Mouse (Mus musculus) kidney, embryonic 14.5 days (tissue): ENCODE results near the gene Scaf4. TPM values are rescaled to one million over a fixed set of nuclear protein-coding genes. Genes with fewer than 3 reads are reported as not detected.
"Not testable (repeated sequence)": the region's sequence is repeated elsewhere in the genome, so short reads cannot be mapped to it uniquely, and the experiment has no call there.

Experiments used
- ATAC-seq: fragments of 200-750 bp; cut with Nextera tagmentation; 2 replicates; pipeline ENCODE4 v1.8.0; 2017; ENCODE audit warnings: moderate number of reproducible peaks, mild to moderate bottlenecking, moderate TSS enrichment, moderate library complexity; ENCODE audit not compliant: low FRiP score, low TSS enrichment
- H3K27ac ChIP-seq: fragments of 300-500 bp; sonication (generic); 2 replicates; pipeline ENCODE4 v1.5.1; 2014; ENCODE audit warnings: low read depth, mild to moderate bottlenecking, low read length, moderate library complexity, mixed read lengths
- H3K27me3 ChIP-seq: fragments of 300-500 bp; sonication (generic); 2 replicates; pipeline ENCODE4 v1.6.1; 2014; ENCODE audit warnings: mild to moderate bottlenecking, low read length; ENCODE audit not compliant: control insufficient read depth, insufficient read depth
- H3K36me3 ChIP-seq: fragments of 300-500 bp; sonication (generic); 2 replicates; pipeline ENCODE4 v1.6.1; 2014; ENCODE audit warnings: low read length, mixed read lengths; ENCODE audit not compliant: control insufficient read depth, insufficient read depth
- H3K4me1 ChIP-seq: fragments of 300-500 bp; sonication (generic); 2 replicates; pipeline ENCODE4 v1.6.1; 2014; ENCODE audit warnings: low read length, mixed read lengths; ENCODE audit not compliant: control insufficient read depth, insufficient read depth
- H3K4me2 ChIP-seq: fragments of 300-500 bp; sonication (generic); replicated peaks from 2 replicates; pipeline ENCODE4 v1.6.1; 2014; ENCODE audit warnings: low read depth, mild to moderate bottlenecking, low read length
- H3K4me3 ChIP-seq: fragments of 300-500 bp; sonication (generic); 2 replicates; pipeline ENCODE4 v1.5.1; 2014; ENCODE audit warnings: mild to moderate bottlenecking, low read length
- H3K9ac ChIP-seq: fragments of 300-500 bp; sonication (generic); 2 replicates; pipeline ENCODE4 v1.6.1; 2014; ENCODE audit warnings: low read depth, mild to moderate bottlenecking, low read length, moderate library complexity
- H3K9me3 ChIP-seq: fragments of 300-500 bp; sonication (generic); 2 replicates; pipeline ENCODE4 v1.6.1; 2016; ENCODE audit warnings: low read length; ENCODE audit not compliant: control insufficient read depth
- WGBS: fragments of 180-500 bp; shearing (Covaris S2); extraction: QIAGEN DNeasy Blood & Tissue Kit; methylation state at CpG from one replicate; pipeline ENCODE4 v1.1.7; 2014; 5-methylcytosine and 5-hydroxymethylcytosine counted together
- polyA plus RNA-seq: library from polyadenylated mRNA; unstranded; fragments of >200 nt; fragmentation: Nextera tagmentation; extraction: Ambion mirVana; gene quantifications from 2 replicates; pipeline ENCODE4 v1.2.1, GENCODE M21; 2014

Gene Scaf4
- polyA plus RNA-seq, 1 experiment from 2014 or later, result 37.0 TPM

GRCm38 (mm10) chr16:90217926-90218325 is 66.4 kb downstream of the Scaf4 start:
- no peak overlapping the region for H3K9ac ChIP-seq
- H3K27me3 ChIP-seq, result no peaks in the 10 kb centered on the region
- 64% methylated on average over 4 of the region's 4 CpGs for WGBS
- H3K4me1 ChIP-seq, result peaks cover 7% of the 10 kb centered on the region
- H3K9me3 ChIP-seq, result no peaks in the 10 kb centered on the region
- H3K27ac ChIP-seq, result no peak overlapping the region
- H3K36me3 ChIP-seq, result no peaks in the 10 kb centered on the region
- H3K4me2 ChIP-seq, result no peak overlapping the region
- no peak for ATAC-seq
- no peak overlapping the region for H3K4me3 ChIP-seq

- H3K27me3 ChIP-seq, result no peaks in the 10 kb centered on the region
- H3K4me1 ChIP-seq, result peaks cover 4% of the 10 kb centered on the region
- no peaks in the 10 kb centered on the region for H3K36me3 ChIP-seq
- no peak overlapping the region for H3K9ac ChIP-seq
- no peak for ATAC-seq
- H3K4me3 ChIP-seq, result no peak overlapping the region
- H3K27ac ChIP-seq, result no peak overlapping the region
- no peak overlapping the region for H3K4me2 ChIP-seq
- no peaks in the 10 kb centered on the region for H3K9me3 ChIP-seq
- 63% methylated on average over 3 of the region's 3 CpGs for WGBS
Measured at GRCm38 (mm10) chr16:90217356-90217755, 66.9 kb downstream of the Scaf4 start.

GRCm38 (mm10) chr16:90216414-90216813 is 67.9 kb downstream of the Scaf4 start:
- no peak for ATAC-seq
- Histone ChIP-seq H3K36me3 (no peaks in the 10 kb centered on the region), H3K4me2 (no peak overlapping the region), H3K27ac (no peak overlapping the region), H3K4me3 (no peak overlapping the region), H3K9me3 (no peaks in the 10 kb centered on the region), H3K27me3 (no peaks in the 10 kb centered on the region), H3K9ac (no peak overlapping the region), H3K4me1 (no peaks in the 10 kb centered on the region)
- WGBS, result 89% methylated on average over 2 of the region's 2 CpGs

- H3K4me1 ChIP-seq, ATAC-seq, H3K9me3 ChIP-seq, H3K4me2 ChIP-seq, H3K36me3 ChIP-seq, H3K4me3 ChIP-seq, H3K27me3 ChIP-seq, H3K27ac ChIP-seq, H3K9ac ChIP-seq: not testable (repeated sequence)
- WGBS, result 87% methylated on average over 5 of the region's 5 CpGs
Measured at GRCm38 (mm10) chr16:90215879-90216278, 68.4 kb downstream of the Scaf4 start.

GRCm38 (mm10) chr16:90214731-90215565 is 69.4 kb downstream of the Scaf4 start:
- Histone ChIP-seq H3K4me1 (no peaks in the 10 kb centered on the region), H3K36me3 (no peaks in the 10 kb centered on the region), H3K27me3 (no peaks in the 10 kb centered on the region), H3K9ac (no peak overlapping the region), H3K4me3 (no peak overlapping the region), H3K4me2 (no peak overlapping the region), H3K9me3 (no peaks in the 10 kb centered on the region), H3K27ac (no peak overlapping the region)
- ATAC-seq, result no peak
- 92% methylated on average over 11 of the region's 11 CpGs for whole genome bisulfite sequencing

- no peaks in the 10 kb centered on the region for H3K27me3 ChIP-seq
- no peaks in the 10 kb centered on the region for H3K4me1 ChIP-seq
- H3K4me2 ChIP-seq, result no peak overlapping the region
- no peak overlapping the region for H3K4me3 ChIP-seq
- no peak for ATAC-seq
- 77% methylated on average over 12 of the region's 12 CpGs for WGBS
- H3K27ac ChIP-seq, result no peak overlapping the region
- H3K9me3 ChIP-seq, result no peaks in the 10 kb centered on the region
- H3K36me3 ChIP-seq, result no peaks in the 10 kb centered on the region
- no peak overlapping the region for H3K9ac ChIP-seq
Measured at GRCm38 (mm10) chr16:90213477-90214339, 70.6 kb downstream of the Scaf4 start.

- WGBS, result 84% methylated on average over 8 of the region's 8 CpGs
Measured at GRCm38 (mm10) chr16:90211767-90212166, 72.5 kb downstream of the Scaf4 start.

GRCm38 (mm10) chr16:90210717-90211116 is 73.6 kb downstream of the Scaf4 start:
- ATAC-seq, result no peak
- no peak overlapping the region for H3K9ac ChIP-seq
- no peak overlapping the region for H3K27ac ChIP-seq
- H3K4me3 ChIP-seq, result no peak overlapping the region
- no peaks in the 10 kb centered on the region for H3K27me3 ChIP-seq
- WGBS, result 88% methylated on average over 10 of the region's 10 CpGs
- no peaks in the 10 kb centered on the region for H3K36me3 ChIP-seq
- H3K9me3 ChIP-seq, result no peaks in the 10 kb centered on the region
- H3K4me1 ChIP-seq, result no peaks in the 10 kb centered on the region
- no peak overlapping the region for H3K4me2 ChIP-seq

More at GRCm38 (mm10) chr16:90211767-90212166, 72.5 kb downstream of the Scaf4 start:
- Histone ChIP-seq H3K27me3 (no peaks in the 10 kb centered on the region), H3K4me1 (no peaks in the 10 kb centered on the region), H3K4me3 (no peak overlapping the region), H3K36me3 (no peaks in the 10 kb centered on the region), H3K9ac (no peak overlapping the region), H3K9me3 (no peaks in the 10 kb centered on the region), H3K27ac (no peak overlapping the region), H3K4me2 (no peak overlapping the region)
- no peak for ATAC-seq

- H3K36me3 ChIP-seq, result no peaks in the 10 kb centered on the region
- H3K4me1 ChIP-seq, result no peaks in the 10 kb centered on the region
- WGBS, result 83% methylated on average over 3 of the region's 3 CpGs
- no peak overlapping the region for H3K9ac ChIP-seq
- H3K27me3 ChIP-seq, result no peaks in the 10 kb centered on the region
- no peak overlapping the region for H3K27ac ChIP-seq
- no peak for ATAC-seq
- H3K4me3 ChIP-seq, result no peak overlapping the region
- H3K4me2 ChIP-seq, result no peak overlapping the region
- H3K9me3 ChIP-seq, result no peaks in the 10 kb centered on the region
Measured at GRCm38 (mm10) chr16:90208996-90209395, 75.3 kb downstream of the Scaf4 start.
